Mouse (Mus musculus): Measurements from ENCODE around the gene Tor3a. TPM values are rescaled to one million over a fixed set of nuclear protein-coding genes. Genes with fewer than 3 reads are reported as not detected.

Gene Tor3a
- total RNA-seq, 2 experiments from 2014 or later = 10.1 to 12.1 TPM

DNA sequence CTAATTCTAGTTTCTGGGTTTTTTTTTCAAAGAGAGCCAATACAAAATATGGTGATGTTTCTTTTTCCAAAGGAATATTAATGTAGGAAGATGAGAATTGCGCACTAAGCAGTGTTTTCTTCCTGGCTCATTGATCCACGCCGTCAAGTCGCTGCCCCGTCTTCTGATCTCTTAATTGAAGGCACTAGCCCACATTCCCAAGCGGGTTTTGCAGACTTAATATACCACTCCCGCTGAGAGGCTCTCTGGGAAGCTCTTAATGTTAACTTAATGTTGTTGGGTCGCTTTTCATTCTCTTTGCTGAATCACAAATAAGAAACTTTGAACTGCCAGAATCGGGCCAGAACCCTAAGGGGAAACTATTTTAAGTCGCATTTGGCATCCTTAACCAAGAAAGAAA, 30.1 kb downstream of the Tor3a start:
- intact Hi-C loops (cut with DNase I) = no loop called here
- no peak for DNase-seq

DNA sequence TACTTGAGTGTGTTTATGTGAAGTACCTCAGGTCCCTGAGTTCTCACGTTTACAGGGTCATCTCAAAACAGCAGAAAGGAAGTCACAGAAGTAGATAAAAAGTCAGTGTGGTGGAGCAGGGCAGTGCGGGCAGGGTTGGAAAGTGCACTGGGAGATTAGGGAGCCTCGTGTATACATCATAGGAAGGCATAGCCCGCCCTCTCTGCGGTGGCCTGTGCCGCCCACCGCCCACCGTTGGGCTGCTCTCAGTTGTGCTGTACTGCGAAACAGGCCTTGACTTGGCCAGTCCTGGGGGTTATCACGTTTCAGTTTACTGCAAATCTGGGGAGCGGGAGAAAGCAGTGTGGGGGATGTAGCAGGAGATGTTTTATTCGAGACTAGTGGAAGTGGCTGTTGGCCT, 31.3 kb downstream of the Tor3a start:
- intact Hi-C loops (cut with DNase I) = no loop called here
- DNase-seq = no peak

DNA sequence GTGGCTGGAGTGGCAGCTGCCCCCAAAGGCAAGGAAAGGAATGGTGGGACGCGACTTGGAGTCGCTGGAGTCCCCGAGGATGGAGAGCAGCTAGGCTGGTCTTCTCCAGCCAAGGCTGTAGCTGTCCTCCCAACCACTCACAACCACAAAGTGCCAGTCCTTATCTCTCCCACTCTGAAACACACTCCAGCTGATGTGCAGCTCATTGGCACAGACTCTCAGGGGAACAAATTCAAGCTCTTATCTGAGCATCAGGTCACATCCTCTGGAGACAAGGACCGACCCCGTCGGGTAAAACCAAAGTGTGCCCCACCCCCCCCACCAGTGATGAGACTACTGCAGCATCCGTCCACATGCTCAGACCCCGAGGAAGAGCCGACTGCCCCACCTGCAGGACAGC, 32.3 kb downstream of the Tor3a start:
- DNase-seq = no peak
- intact Hi-C loops (cut with DNase I) = loop anchor here (2.0 kb wide), 1 partner anchor 35 kb away; no protein-coding TSS in a partner anchor

DNA sequence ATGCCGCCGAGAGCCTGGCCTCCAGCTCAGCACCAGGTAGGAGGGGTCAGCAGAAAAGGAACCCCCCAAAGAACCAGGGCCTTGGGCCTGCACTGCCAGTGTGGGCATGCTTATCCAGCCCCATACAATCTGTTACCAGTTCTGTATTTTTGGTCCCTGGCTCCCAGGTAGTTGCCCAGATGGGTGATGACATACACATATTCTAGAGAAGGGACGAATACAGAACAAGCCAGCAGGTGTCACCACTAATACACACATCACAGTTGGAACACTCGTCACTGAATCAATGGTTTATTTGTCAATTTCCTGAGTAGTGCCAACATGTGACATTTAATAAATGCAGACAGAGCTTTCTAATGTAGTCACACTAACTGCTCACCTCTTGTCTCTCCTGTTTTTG, 33.6 kb downstream of the Tor3a start:
- intact Hi-C loops (cut with DNase I) = loop anchor here (2.0 kb wide), 1 partner anchor 36 kb away; no protein-coding TSS in a partner anchor
- no peak for DNase-seq

DNA sequence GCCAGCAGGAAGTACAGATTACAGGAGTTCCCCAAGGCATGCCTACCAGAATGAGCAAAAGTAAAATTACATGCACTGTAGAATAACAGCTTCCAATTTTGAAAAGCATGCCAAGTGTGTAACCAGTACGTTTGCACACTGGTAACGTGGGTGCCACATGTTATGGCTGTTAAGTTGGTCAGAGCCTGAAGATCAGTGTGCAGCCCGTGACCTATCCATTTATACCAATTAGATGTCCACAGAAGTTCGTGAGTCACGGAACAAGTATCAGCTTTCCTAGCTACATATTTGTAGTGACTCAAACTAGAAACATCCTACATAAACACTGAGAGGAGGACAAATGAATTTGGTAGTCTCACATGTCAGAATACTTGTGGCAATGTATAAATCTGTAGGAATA, 34.7 kb downstream of the Tor3a start:
- intact Hi-C loops (cut with DNase I) = no loop called here
- no peak for DNase-seq

DNA sequence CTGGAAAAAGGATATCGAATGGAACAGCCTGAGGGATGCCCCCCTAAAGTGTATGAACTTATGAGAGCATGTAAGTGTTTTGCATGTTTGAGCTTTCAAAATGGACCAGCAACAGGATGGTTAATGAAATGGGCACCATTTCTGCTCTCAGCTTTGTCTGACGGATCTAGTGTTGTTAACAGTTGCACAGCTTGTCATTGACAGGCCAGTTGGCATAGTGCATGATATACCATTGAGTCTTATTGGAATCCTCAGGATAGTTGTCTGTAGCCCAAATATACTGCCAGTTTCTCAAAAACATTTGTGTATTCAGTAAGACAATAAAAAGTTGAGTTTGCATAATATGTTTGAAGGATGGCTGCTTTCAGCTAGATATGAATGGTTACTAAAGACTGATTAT, 39.0 kb downstream of the Tor3a start:
- no peak for DNase-seq
- intact Hi-C loops (cut with DNase I) = no loop called here

DNA sequence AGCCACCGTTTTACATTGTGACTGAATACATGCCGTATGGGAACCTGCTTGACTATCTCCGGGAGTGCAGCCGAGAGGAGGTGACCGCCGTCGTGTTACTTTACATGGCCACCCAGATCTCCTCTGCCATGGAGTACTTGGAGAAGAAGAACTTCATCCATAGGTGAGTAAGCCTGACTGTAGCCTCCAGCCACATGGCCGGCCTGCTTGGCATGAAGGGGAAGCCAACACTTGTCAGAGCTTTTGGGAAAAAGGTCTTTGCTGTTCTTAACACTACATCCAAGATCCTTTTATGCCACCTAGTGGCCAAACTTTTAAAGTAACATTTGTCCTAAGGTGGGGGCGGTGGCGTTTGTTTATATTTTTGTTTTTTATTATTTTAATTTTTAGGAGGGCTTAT, 41.1 kb downstream of the Tor3a start:
- intact Hi-C loops (cut with DNase I) = loop anchor here (2.0 to 5.0 kb wide), 4 partner anchors 51 to 371 kb away; no protein-coding TSS in a partner anchor
- DNase-seq = peak in 1 of 2 experiments; percentile 45

DNA sequence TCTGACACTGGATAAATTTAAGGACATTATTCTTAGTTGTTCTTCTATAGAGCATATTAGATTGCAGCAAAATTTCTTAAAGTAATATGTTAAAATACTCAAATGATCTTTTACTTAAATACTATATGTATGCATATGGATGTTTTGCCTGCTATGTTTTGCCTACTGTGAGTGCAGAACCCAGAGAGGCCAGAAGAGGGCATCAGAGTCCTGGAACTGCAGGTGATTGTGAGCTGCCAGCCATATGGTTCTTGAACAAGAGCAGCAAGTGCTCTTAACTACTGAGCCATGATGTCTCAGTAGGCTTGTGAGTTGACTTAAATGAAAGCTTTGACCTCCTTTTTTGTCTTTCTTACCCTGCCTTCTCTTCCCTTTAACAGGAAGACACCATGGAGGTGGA, 43.2 kb downstream of the Tor3a start:
- DNase-seq = peak in 1 of 2 experiments; percentile 18
- intact Hi-C loops (cut with DNase I) = loop anchor here (5.0 kb wide), 2 partner anchors 49 to 369 kb away; no protein-coding TSS in a partner anchor

DNA sequence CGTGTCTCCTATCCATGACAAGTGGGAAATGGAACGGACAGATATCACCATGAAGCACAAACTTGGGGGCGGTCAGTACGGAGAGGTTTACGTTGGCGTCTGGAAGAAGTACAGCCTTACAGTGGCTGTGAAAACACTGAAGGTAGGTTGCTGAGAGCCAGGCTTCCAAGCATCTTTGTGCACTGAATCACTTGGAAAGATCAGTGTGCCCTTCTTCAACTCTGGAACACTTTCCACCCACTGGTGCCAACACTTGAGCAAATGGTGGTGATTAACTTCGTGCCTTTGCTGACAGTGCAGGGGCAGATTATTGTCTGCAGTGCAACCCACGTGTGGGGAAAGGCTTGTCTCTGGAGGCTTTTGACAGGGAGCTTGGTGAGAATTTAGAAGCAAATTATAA, 44.2 kb downstream of the Tor3a start:
- DNase-seq = no peak
- intact Hi-C loops (cut with DNase I) = loop anchor here (5.0 kb wide), 2 partner anchors 48 to 368 kb away; no protein-coding TSS in a partner anchor

DNA sequence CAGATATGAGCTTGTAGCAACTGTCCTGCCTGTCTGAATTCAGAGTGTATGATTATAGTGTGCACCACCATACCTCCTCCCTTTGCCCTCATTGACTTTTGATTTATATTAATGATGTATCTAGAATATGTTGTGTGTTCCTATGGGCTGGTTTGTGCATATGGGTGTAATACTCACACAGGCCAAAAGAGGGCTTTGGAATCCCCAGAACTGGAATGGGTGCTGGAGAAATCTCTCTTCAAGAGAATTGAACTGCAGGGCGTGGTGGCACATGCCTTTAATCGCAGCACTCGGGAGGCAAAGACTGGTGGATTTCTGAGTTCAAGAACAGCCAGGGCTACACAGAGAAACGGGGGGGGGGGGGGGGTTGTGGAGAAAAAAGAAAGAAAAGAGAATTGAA, 47.4 kb downstream of the Tor3a start:
- intact Hi-C loops (cut with DNase I) = no loop called here
- DNase-seq = no peak

DNA sequence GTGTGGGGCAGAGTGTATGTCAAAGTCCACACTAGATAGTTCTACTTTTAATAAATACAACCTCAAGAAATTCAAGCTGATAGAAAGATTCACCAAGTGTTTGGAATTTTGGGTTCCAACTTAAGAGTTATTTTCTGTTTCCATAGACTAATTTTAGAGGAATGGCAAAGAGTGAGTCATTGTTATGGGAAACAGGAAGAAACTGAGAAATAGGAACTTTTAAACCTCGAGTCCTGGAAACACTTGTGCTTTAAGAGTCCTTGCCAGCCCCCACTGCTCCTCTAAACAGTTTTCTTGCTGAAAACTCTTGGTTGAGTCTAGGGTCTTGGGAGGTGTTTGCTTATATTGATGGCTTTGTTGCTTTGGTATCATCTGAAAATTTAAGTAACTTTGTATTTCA, 49.9 kb downstream of the Tor3a start:
- DNase-seq = no peak
- intact Hi-C loops (cut with DNase I) = no loop called here

DNA sequence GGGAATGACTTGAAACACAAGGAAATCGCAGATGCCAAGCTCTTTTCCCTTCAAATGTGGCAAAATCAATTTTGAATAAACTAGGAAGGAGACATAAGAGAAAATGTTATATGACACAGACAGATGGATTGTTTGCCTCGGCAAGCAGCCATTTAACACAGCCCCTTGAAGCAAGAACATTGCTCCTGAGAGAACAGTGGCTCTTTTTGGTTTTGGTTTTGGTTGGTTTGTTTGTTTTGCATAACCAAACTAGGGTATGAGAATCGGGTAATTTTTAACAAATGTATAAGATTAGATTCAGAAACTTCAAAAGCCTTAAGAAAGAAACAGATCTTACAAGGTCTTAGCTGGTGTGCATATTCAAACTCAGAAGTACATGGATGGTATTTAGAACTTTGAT, 53.2 kb downstream of the Tor3a start:
- no peak for DNase-seq
- intact Hi-C loops (cut with DNase I) = no loop called here

DNA sequence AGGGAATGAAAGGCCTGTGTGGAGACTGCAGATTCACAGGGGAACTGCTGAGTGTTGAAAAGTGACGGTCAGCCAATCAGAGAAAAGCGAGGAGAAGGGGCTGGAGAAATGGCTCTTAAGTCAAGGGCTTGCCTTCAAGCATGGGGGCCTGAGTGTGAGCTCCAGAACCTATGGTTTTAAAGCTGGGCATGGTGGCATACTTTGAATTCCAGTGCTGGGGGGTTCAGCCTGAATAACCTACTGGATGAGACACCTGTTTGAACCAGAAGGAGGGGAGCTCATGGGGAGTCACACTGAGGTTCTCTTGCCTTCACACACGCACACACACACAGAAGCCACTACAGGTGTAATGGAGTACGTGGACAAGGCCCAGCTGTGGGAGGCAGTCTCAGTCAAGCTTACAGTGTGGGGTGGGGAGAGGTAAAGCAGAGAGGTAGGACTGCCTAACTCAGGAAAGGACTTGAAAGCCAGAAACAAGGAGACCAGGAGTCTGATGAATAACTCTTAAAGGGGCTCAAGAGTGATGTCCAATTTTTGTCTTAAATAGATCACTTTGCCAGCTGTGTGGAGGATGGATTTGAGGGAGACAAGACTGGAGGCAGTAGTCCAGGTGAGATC, 53.8 kb downstream of the Tor3a start:
- intact Hi-C loops (cut with DNase I) = no loop called here
- DNase-seq = no peak

DNA sequence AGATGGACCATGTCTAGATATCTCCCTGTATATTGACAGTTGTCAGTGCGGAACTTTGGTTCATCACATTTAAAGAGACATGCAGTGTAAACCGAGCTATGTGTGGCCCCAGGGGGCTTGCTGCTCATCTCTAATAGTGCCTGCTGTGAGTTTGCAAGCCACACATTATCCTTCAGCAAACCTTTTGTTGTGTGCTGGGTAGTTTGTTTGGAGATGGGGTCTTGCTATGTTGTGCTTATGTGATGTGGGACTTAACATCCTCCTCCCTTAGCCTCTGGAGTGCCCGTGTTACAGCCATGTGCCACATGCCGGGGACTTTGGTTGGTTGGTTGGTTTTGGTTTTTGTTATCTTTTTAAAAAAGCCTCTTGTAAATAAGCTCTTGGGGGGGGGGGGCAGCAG, 56.3 kb downstream of the Tor3a start:
- intact Hi-C loops (cut with DNase I) = loop anchor here (5.0 kb wide), 1 partner anchor 61 kb away; the partner anchor contains the start of gene Abl2
- no peak for DNase-seq

DNA sequence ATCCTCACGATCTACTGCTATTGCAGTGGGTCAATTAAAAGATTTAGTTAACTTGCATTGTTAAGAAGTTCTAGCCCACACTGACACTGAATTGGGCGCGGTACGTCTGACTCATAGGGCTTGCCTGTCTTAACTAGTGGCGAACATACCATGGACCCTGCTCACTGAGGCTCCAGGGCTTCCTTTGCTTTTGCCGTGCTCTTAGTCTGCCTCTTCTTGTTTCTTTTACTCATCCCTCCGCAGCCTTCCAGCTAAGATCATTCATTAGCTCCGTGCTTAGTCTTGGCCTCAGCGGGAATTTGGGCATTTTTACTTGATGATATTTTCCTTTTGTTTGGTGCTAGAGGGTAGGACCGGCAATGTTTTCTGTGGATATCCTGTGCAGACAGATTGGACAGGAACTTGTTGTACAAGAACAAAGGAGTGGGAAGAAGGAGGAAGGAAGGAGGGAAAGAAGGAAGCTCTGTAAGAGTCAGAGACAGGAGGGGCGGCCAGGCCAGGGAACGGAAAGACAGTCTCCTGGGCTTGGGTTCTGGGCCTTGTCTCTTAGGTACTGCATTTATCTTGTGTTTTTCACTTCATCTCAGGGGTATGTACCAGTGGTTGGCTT, 57.1 kb downstream of the Tor3a start:
- no peak for DNase-seq
- intact Hi-C loops (cut with DNase I) = loop anchor here (5.0 kb wide), 1 partner anchor 60 kb away; the partner anchor contains the start of gene Abl2

DNA sequence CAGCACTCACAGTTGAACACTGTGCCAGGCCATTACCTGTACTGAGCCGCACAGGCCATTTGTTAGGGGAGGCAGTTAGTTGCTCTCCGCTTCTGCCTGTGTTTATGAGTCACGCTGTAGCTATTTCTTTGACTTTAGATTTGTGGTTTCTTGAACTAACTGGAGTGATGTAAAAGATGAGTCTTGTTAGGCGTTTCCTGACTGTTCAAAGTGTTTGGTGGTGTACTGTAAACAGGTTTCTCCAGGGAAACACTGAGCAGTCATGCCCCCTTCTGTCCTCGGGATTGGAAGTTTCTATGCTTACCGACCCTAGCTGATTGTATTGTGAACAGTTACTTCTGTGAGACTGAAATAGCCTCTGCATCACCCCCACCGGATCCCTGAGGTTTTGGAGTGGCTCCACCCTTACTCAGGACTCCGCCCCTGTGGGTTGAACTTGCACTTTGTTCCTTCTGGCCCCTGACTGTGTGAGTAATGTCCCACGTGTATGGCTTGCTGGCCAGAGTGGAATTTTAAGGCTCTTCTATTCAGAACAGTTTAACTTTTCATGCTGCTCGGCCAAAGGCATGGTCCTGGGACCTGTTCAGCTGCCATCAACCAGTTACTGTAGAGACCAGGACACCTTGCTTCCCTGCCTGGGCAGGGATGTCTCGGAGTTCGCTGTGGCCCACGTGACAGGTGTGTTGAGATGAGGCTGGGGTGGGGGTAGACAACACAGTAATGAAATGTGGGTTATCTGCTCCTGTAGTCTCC, 58.6 kb downstream of the Tor3a start:
- intact Hi-C loops (cut with DNase I) = loop anchor here (5.0 kb wide), 1 partner anchor 58 kb away; the partner anchor contains the start of gene Abl2
- DNase-seq = peak; percentile 70 to 79

DNA sequence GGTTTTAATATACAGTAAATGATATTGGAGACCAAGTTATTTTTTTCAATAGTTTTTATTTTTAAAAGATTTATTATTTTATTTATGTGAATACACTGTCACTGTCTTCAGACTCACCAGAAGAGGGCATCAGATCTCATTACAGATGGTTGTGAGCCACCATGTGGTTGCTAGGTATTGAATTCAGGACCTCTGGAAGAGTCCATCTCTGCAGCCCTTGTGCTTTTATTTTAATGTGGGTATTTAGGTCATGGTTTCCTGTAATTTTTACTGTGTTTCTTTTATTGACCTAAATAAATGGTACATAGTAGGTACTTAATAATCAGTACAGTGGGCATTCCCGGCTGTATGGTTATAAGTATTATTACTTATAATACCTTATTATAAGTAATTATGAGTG, 59.4 kb downstream of the Tor3a start:
- DNase-seq = no peak
- intact Hi-C loops (cut with DNase I) = loop anchor here (5.0 kb wide), 1 partner anchor 57 kb away; the partner anchor contains the start of gene Abl2

DNA sequence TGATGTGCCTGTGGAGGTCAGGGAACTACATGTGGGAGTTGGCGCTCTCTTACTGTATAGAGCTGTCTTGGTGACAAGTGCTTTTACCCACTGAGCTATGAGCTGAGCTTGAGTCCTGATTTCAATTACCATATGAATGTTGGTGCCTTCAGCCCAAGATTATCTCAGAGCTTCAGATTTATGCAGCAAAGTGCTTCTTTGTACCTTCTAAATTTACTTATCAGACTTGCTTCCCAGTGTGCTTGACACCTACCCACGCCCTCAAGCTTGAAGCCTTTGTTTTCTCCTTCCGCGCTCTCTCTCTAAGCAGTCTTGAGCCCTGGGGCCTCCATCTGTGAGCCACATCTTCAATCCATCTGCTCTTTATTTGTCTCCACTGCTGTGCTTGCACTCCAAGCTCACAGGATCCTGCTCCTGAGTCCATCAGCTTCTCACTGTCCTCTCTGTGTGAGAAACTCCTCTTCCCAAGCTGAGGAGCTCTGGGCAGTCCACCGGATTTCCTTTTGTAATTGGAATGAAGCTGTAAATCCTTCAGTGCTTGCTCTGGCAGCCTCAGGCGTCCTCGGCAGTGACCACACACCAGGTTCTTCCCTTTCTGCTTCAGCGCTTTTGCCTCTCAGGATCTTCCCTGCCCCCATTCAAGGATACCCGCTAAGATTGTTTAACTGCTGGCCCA, 60.2 kb downstream of the Tor3a start:
- DNase-seq = peak in 1 of 2 experiments; percentile 23
- intact Hi-C loops (cut with DNase I) = no loop called here

DNA sequence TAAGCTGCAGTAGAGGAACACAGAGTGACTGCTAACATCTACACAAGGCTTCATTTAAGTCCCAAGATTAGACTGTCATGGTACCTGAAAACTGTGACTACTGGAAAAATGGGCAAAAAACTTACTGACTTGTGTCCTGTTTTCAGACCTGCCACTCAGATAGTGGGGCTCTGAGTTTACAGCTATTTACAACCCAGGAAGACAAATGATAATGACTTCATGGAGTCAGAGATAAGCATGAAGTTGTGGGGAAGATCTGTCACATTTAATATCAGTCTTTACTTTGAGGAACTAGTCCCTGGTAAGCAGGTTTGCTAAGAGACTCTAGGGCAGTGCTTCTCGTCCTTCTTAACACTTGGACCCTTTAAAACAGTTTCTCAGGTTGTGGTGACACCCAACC, 63.9 kb downstream of the Tor3a start:
- intact Hi-C loops (cut with DNase I) = no loop called here
- no peak for DNase-seq

DNA sequence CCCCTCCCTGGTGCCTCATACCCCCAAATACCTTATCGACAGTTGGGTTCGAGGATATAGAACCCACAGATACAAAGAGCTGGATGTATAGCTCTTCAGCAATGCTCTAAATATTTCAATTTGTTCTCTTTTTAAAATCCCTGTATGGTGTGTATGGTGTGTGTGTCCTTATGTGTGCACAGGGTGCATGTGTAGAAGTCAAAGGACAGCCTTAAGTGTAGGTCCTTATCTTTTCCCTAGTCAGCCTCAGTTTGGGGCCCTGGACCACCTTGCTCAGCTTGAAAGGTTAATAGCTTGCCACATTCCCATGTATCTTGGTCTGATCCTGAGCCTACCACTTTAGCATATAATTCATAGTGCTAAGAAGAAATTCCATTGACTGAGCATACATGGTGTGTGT, 65.7 kb downstream of the Tor3a start:
- no peak for DNase-seq
- intact Hi-C loops (cut with DNase I) = no loop called here

DNA sequence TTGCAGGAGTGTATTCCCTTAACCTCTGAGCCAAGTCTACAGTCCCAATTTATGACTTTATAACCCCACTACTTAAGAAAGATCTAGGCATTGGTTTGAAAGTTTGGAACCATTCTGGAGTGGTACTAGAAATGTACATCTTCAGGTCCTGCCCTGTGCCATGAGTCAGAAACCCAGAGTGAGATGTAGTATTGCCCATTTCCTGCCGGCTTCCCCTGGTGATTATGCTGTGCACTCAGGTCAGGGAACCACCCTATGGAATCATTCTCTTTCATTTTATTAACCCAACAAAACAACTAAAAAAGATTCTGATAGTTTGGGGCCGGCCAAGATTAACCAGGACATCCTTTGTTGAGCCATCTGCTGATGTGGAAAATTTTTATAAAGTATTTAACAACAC, 68.2 kb downstream of the Tor3a start:
- intact Hi-C loops (cut with DNase I) = no loop called here

More for the DNA sequence above, 68.2 kb downstream of the Tor3a start:
- no peak for DNase-seq

Data from heart, postnatal 14 days (tissue).